Mouse (Mus musculus) liver, adult 2 months (tissue): Measurements from ENCODE around the gene Adam19.

Source experiments
- CTCF ChIP-seq: fragments of 200-500 bp; IDR thresholded peaks from 2 replicates; pipeline ENCODE4 v1.5.1; 2011; ENCODE audit warnings: low read depth, low read length, control low read depth
- POLR2A ChIP-seq: fragments of 200-500 bp; IDR thresholded peaks from 2 replicates; pipeline ENCODE4 v1.6.1; 2011; ENCODE audit warnings: low read length, control low read depth; ENCODE audit not compliant: insufficient read depth; ENCODE audit errors: extremely low read depth

GRCm38 (mm10) chr11:46116510-46116909 lies 60.7 kb downstream of the Adam19 start:
- TF ChIP-seq POLR2A (no peak), CTCF (no peak)
